Mouse (Mus musculus) liver, embryonic 12.5 days (tissue): ENCODE data around the gene Gng10. TPM values are rescaled to one million over a fixed set of nuclear protein-coding genes. Genes with fewer than 3 reads are reported as not detected.

Experiments
- ATAC-seq: fragments of 200-750 bp; cut with Nextera tagmentation; 2 replicates; pipeline ENCODE4 v1.8.0; 2017; ENCODE audit warnings: moderate number of reproducible peaks, mild to moderate bottlenecking, moderate library complexity
- H3K27ac ChIP-seq: fragments of 300-500 bp; sonication (generic); 2 replicates; pipeline ENCODE4 v1.5.1; 2016; ENCODE audit warnings: mild to moderate bottlenecking
- H3K27me3 ChIP-seq: fragments of 300-500 bp; sonication (generic); replicated peaks from 2 replicates; pipeline ENCODE4 v1.6.1; 2016; ENCODE audit warnings: mild to moderate bottlenecking, moderate library complexity
- H3K36me3 ChIP-seq: fragments of 300-500 bp; sonication (generic); 2 replicates; pipeline ENCODE4 v1.6.1; 2016; ENCODE audit warnings: mild to moderate bottlenecking, moderate library complexity
- H3K4me1 ChIP-seq: fragments of 300-500 bp; sonication (generic); 2 replicates; pipeline ENCODE4 v1.6.1; 2016
- H3K4me2 ChIP-seq: fragments of 300-500 bp; sonication (generic); 2 replicates; pipeline ENCODE4 v1.6.1; 2016; ENCODE audit warnings: mild to moderate bottlenecking, moderate library complexity
- H3K4me3 ChIP-seq: fragments of 300-500 bp; sonication (generic); 2 replicates; pipeline ENCODE4 v1.5.1; 2016; ENCODE audit warnings: mild to moderate bottlenecking, moderate library complexity
- H3K9ac ChIP-seq: fragments of 300-500 bp; sonication (generic); 2 replicates; pipeline ENCODE4 v1.6.1; 2016; ENCODE audit warnings: mild to moderate bottlenecking, moderate library complexity
- H3K9me3 ChIP-seq: fragments of 300-500 bp; sonication (generic); replicated peaks from 2 replicates; pipeline ENCODE4 v1.6.1; 2016; ENCODE audit warnings: mild to moderate bottlenecking, moderate library complexity
- WGBS: fragments of 180-500 bp; shearing (Covaris S2); methylation state at CpG from one replicate; pipeline ENCODE4 v1.1.7; 2016; ENCODE audit not compliant: insufficient replicate concordance; 5-methylcytosine and 5-hydroxymethylcytosine counted together
- polyA plus RNA-seq: library from polyadenylated mRNA; unstranded; fragments of >200 nt; fragmentation: Nextera tagmentation; extraction: Ambion mirVana; gene quantifications from 2 replicates; pipeline ENCODE4 v1.2.1, GENCODE M21; 2016

Gng10 gene
- polyA plus RNA-seq, 1 experiment from 2014 or later = 38.8 TPM

DNA sequence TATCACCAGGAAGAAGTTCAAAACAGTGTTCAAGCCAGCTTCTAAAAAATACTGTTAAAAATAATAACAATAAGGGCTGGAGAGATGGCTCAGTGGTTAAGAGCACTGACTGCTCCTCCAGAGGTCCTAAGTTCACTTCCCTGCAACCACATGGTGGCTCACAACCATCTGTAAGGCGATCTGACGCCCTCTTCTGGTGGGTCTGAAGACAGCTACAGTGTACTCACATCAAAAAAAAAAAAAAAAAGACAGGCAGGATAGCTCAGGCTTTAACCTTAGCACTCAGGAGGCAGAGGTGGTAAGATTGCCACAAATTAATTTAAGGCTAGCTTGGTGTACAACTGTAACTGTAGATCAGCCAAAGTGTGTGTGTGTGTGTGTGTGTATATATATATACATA lies 34.3 kb upstream of the Gng10 start:
- H3K27me3 ChIP-seq = no peaks in the 10 kb centered on the region
- no peaks in the 10 kb centered on the region for H3K36me3 ChIP-seq
- no peaks in the 10 kb centered on the region for H3K9me3 ChIP-seq
- H3K4me1 ChIP-seq = peaks cover 40% of the 10 kb centered on the region
- H3K4me2 ChIP-seq = no peak overlapping the region
- no peak overlapping the region for H3K4me3 ChIP-seq
- H3K9ac ChIP-seq = no peak overlapping the region
- H3K27ac ChIP-seq = no peak overlapping the region
- no peak for ATAC-seq
- WGBS = 2% methylated on average over 2 of the region's 2 CpGs

DNA sequence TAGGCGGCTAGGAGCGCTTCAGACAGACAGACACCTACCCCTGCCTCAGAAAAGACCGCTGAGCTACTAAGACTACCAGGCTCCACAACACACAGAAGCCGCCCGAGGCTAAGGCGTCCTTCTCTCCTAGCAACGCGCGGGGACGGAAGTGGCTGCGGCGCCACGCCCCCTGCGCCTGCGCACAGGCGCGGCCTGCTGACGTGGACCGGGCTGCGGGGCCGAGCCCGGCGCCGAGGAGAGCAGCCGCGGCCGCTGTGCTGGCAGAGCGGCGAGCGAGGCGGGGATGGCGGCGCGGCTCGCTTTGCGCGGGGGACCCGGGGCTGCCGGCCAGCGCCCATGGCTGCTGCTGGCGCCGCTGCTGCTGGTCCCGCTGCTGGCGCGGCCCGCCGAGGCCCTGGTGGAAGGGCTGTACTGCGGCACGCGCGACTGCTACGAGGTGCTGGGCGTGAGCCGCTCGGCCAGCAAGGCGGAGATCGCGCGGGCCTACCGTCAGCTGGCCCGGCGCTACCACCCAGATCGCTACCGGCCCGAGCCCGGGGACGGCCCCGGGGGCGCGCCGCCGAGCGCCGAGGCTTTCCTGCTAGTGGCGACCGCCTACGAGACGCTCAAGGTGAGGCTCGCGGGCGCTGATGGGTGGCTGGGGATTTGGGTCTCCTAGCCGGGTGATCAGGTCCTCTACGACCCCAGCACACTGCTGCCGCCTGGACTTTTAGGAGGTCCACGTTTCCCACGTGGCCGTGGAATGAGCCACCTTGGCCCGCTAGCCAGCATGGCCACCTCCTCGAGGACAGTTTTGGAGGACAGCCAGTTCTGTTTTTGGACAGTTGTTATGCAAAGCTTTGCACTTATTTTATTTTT lies 31.7 kb upstream of the Gng10 start, which contains the start of gene Gm20503:
Gm20503 (plus strand) TSS at position 263 of the 858 bp plus-strand sequence.
- WGBS = under 1% methylated on average over 73 of the region's 89 CpGs
- peak within 1 kb of the TSS; percentile 94 for H3K9ac ChIP-seq
- H3K9me3 ChIP-seq = no peaks in the 10 kb centered on the region
- peaks cover 56% of the 10 kb centered on the region for H3K4me1 ChIP-seq
- peak within 1 kb of the TSS; percentile 98 for H3K4me2 ChIP-seq
- no peaks in the 10 kb centered on the region for H3K36me3 ChIP-seq
- peak within 1 kb of the TSS; percentile 96 for H3K4me3 ChIP-seq
- H3K27me3 ChIP-seq = no peaks in the 10 kb centered on the region
- H3K27ac ChIP-seq = peak within 1 kb of the TSS; percentile 93
- ATAC-seq = peak; percentile 96

DNA sequence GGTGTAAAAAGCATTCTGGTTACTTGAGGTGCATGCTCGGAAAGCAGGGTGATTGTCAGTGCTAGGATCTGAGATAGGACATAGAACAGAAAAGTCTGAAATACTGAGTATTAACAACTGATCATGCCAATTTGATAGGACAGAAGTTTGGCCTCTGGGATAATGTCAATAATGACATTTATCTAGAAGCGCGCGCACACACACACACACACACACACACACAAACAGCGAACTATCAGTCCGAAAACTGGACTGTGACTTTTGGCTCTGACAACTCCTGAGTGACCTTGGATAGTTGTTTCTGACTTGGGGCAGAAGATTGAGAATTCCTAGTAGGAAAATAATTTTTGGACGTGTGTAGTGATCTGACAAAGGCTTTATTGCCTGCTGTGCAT lies 31.1 kb upstream of the Gng10 start:
- H3K4me2 ChIP-seq = peak overlapping the region; percentile 98
- no peaks in the 10 kb centered on the region for H3K9me3 ChIP-seq
- WGBS = 22% methylated on average over 7 of the region's 7 CpGs
- H3K9ac ChIP-seq = peak overlapping the region; percentile 94
- no peaks in the 10 kb centered on the region for H3K36me3 ChIP-seq
- no peaks in the 10 kb centered on the region for H3K27me3 ChIP-seq
- H3K27ac ChIP-seq = peak overlapping the region; percentile 93
- peak overlapping the region; percentile 96 for H3K4me3 ChIP-seq
- no peak for ATAC-seq
- H3K4me1 ChIP-seq = peaks cover 57% of the 10 kb centered on the region

DNA sequence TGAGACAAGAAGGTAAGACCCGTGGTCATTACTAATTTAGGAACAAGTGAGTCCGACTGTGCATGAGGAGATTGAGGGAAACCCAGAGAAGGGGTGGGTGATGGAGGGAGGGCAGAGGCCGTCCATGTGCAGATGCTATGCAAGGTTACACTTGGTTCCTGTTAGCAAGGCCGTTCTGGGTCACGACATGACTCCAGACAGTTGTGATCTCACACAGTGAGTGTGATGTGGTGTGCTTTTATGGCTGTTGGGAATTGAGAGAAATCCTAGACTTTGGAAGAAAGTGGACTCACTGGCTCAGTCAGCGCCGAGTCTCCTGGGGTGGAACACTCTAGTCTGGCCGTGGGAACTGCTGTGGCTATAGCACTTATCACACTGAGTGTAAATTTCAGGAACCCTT lies 28.7 kb upstream of the Gng10 start:
- H3K36me3 ChIP-seq = no peaks in the 10 kb centered on the region
- no peak overlapping the region for H3K9ac ChIP-seq
- H3K4me3 ChIP-seq = no peak overlapping the region
- no peaks in the 10 kb centered on the region for H3K9me3 ChIP-seq
- H3K4me2 ChIP-seq = no peak overlapping the region
- no peak overlapping the region for H3K27ac ChIP-seq
- H3K27me3 ChIP-seq = no peaks in the 10 kb centered on the region
- H3K4me1 ChIP-seq = peaks cover 78% of the 10 kb centered on the region
- ATAC-seq = no peak
- WGBS = 52% methylated on average over 8 of the region's 8 CpGs

- 75% methylated on average over 6 of the region's 6 CpGs for WGBS
Observed at GRCm38 (mm10) chr4:59007016-59007415, 27.9 kb upstream of the Gng10 start.

DNA sequence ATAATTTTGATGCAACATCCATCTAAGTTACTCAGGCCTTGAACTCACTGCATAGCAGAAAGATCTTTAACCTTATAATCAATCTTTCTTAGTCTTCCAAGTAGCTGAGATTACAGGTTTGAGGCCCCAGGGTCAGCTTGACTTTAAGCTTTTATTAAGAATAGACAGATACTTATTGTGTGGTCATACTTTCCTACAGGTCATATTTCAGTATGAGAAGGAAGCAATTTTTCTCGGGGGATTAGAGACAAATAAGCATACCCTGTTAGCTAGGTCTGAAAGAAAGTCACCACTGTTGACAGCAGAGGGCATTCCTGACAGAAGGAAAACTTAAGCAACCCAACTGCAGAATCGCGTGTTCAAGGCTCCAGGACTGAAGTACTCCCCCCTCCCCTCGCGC lies 26.9 kb upstream of the Gng10 start:
- Histone ChIP-seq H3K9ac (no peak overlapping the region), H3K36me3 (no peaks in the 10 kb centered on the region), H3K4me2 (no peak overlapping the region), H3K27me3 (no peaks in the 10 kb centered on the region), H3K27ac (no peak overlapping the region), H3K4me1 (peaks cover 80% of the 10 kb centered on the region), H3K4me3 (no peak overlapping the region), H3K9me3 (no peaks in the 10 kb centered on the region)
- WGBS = 80% methylated on average over 5 of the region's 5 CpGs
- no peak for ATAC-seq

More at GRCm38 (mm10) chr4:59007016-59007415, 27.9 kb upstream of the Gng10 start:
- Histone ChIP-seq H3K4me2 (no peak overlapping the region), H3K36me3 (no peaks in the 10 kb centered on the region), H3K4me3 (no peak overlapping the region), H3K9ac (no peak overlapping the region), H3K4me1 (peaks cover 86% of the 10 kb centered on the region), H3K27me3 (no peaks in the 10 kb centered on the region), H3K9me3 (no peaks in the 10 kb centered on the region), H3K27ac (no peak overlapping the region)
- ATAC-seq = no peak

DNA sequence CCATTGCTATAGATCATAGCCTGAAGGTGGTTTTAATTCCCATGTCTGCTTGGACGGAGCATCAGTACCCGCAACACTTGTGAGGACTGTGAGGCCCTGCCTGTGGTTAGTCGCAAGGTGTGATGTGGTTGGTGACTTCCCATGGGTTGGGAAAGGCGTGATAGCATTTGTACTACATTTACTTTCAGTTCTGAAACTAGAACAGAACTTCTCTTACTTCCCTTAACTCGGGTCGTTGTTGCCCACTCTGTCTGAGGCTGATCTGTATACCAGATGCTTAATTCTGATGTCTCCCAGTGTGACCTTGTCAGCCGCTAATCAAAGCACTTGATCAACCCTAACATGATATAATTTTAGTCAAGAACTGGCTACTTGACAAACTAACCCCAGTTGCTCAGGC lies 25.7 kb upstream of the Gng10 start:
- Histone ChIP-seq H3K27me3 (no peaks in the 10 kb centered on the region), H3K4me1 (peaks cover 72% of the 10 kb centered on the region), H3K36me3 (peaks cover 7% of the 10 kb centered on the region; the same call in 1 of the 2 replicates), H3K4me3 (no peak overlapping the region), H3K9me3 (no peaks in the 10 kb centered on the region), H3K9ac (no peak overlapping the region), H3K4me2 (0 out of 2 replicates have a peak overlapping the region, but pooled peaks have one; percentile 5), H3K27ac (no peak overlapping the region)
- ATAC-seq = no peak
- WGBS = 38% methylated on average over 7 of the region's 7 CpGs

GRCm38 (mm10) chr4:59009696-59010095 lies 25.2 kb upstream of the Gng10 start:
- H3K36me3 ChIP-seq = peaks cover 8% of the 10 kb centered on the region; the same call in 1 of the 2 replicates
- H3K9me3 ChIP-seq = no peaks in the 10 kb centered on the region
- H3K4me1 ChIP-seq = peaks cover 67% of the 10 kb centered on the region
- no peak for ATAC-seq
- no peak overlapping the region for H3K4me2 ChIP-seq
- H3K27me3 ChIP-seq = no peaks in the 10 kb centered on the region
- no peak overlapping the region for H3K4me3 ChIP-seq
- WGBS = 31% methylated on average over 4 of the region's 4 CpGs
- no peak overlapping the region for H3K27ac ChIP-seq
- H3K9ac ChIP-seq = no peak overlapping the region

- Histone ChIP-seq H3K36me3 (peaks cover 8% of the 10 kb centered on the region; the same call in 1 of the 2 replicates), H3K9ac (no peak overlapping the region), H3K4me2 (no peak overlapping the region), H3K4me1 (peaks cover 51% of the 10 kb centered on the region), H3K27me3 (no peaks in the 10 kb centered on the region), H3K4me3 (no peak overlapping the region), H3K27ac (peak overlapping the region; percentile 42; the same call in 1 of the 2 replicates), H3K9me3 (no peaks in the 10 kb centered on the region)
- 54% methylated on average over 3 of the region's 3 CpGs for WGBS
- 0 out of 2 replicates have a peak, but pooled peaks have one; percentile 21 for ATAC-seq
Observed at GRCm38 (mm10) chr4:59011446-59011845, 23.4 kb upstream of the Gng10 start.

DNA sequence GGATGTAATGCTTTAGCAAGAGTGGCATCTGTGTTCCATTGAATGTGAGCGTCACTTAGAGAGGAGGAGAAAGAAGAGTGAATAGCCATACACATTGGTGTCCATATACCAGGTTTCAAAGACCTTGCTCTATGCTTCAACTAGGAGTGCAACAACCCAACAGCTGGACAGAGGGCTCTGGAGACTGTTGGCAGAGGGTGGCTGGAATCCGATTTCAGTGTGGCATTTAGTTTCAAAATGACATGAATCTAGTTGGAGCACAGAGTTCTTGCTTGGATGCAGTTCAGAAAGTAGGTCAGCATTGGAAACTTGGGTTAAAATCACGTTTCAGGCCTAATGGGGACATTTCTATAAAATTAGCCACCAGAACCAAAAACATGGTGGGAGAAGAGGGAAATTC lies 19.7 kb upstream of the Gng10 start:
- Histone ChIP-seq H3K4me3 (no peak overlapping the region), H3K4me1 (peaks cover 28% of the 10 kb centered on the region), H3K4me2 (no peak overlapping the region), H3K9ac (no peak overlapping the region), H3K27me3 (no peaks in the 10 kb centered on the region), H3K9me3 (no peaks in the 10 kb centered on the region), H3K36me3 (peaks cover 32% of the 10 kb centered on the region), H3K27ac (no peak overlapping the region)
- 84% methylated on average over 3 of the region's 3 CpGs for WGBS
- ATAC-seq = no peak

DNA sequence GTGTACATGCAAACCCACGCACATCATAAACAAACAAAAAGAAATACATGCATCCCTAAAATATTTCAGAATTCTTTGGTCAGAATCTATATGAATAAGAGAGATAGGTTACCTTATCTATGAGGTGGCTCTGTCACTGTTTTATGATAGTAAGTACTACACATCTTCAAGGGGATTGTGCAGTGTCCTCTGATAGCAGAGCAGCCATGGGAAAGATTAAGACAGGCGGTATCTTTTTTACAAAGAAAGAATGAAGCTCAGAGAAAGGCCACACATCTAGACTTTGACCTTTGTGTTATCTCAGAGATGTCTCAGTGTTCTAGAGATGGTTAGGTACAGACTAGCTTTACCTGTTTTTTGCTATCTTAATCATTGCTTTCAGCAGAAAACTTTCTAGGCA lies 18.0 kb upstream of the Gng10 start:
- H3K4me2 ChIP-seq = no peak overlapping the region
- H3K9me3 ChIP-seq = no peaks in the 10 kb centered on the region
- H3K36me3 ChIP-seq = peaks cover 46% of the 10 kb centered on the region
- H3K27ac ChIP-seq = no peak overlapping the region
- peaks cover 10% of the 10 kb centered on the region for H3K4me1 ChIP-seq
- WGBS = 59% methylated on average over 2 of the region's 2 CpGs
- H3K27me3 ChIP-seq = no peaks in the 10 kb centered on the region
- ATAC-seq = 0 out of 2 replicates have a peak, but pooled peaks have one; percentile 40
- no peak overlapping the region for H3K9ac ChIP-seq
- no peak overlapping the region for H3K4me3 ChIP-seq

GRCm38 (mm10) chr4:59034325-59034917 lies 467 bp upstream of the Gng10 start:
- peaks cover 18% of the 10 kb centered on the region for H3K4me1 ChIP-seq
- no peak for ATAC-seq
- H3K36me3 ChIP-seq = no peaks in the 10 kb centered on the region
- H3K9ac ChIP-seq = peak overlapping the region; percentile 81
- 71% methylated on average over 10 of the region's 10 CpGs for WGBS
- peak overlapping the region; percentile 97 for H3K4me2 ChIP-seq
- no peak overlapping the region for H3K27ac ChIP-seq
- H3K9me3 ChIP-seq = no peaks in the 10 kb centered on the region
- peak overlapping the region; percentile 81 for H3K4me3 ChIP-seq
- H3K27me3 ChIP-seq = no peaks in the 10 kb centered on the region
